Mouse (Mus musculus): ENCODE measurements at regions not wholly inside any gene's neighbourhood (a gene's known extent, or its start where the extent isn't known, plus 50 kb on each side); places are given as distances from the start of the nearest gene placed in this dataset.

DNA sequence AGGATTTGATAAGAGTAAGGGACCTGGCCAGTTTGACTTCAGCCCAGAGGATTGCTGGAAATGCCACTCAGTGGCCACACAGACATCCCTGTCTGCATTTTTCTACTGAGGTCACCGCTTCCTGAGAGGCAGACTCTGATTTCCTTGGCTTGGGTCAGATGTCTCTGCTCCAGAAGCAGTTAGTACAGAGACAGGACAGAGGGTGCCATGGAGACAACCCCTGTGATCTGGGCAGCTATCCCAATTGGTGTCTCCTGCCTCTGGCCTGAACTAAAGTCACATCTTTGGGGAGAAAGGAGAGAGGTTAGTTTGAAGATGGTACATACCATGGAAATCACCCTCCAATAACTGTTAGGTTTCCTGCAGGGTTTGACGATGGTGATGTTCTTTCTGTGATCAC, 165.2 kb upstream of the Adra1b start:
- Histone ChIP-seq H3K4me1 (replicated peaks; ENCODE audit: control insufficient read depth, insufficient read depth, low read length) (no peaks in the 10 kb centered on the region), H3K9ac (ENCODE audit: low read depth, low read length) (no peak overlapping the region), H3K27ac (ENCODE audit: low read depth, low read length) (no peak overlapping the region), H3K4me3 (ENCODE audit: low read depth, low read length) (no peak overlapping the region), H3K36me3 (ENCODE audit: control insufficient read depth, insufficient read depth, low read length) (no peaks in the 10 kb centered on the region), H3K9me3 (ENCODE audit: control insufficient read depth, low read length) (no peaks in the 10 kb centered on the region), H3K27me3 (ENCODE audit: control insufficient read depth, insufficient read depth, low read length) (no peaks in the 10 kb centered on the region), H3K4me2 (replicated peaks; ENCODE audit: low read depth, low read length) (no peak overlapping the region)
- ATAC-seq (ENCODE audit: low FRiP score), result no peak
- 92% methylated on average over 2 of the region's 2 CpGs for WGBS
- DNase-seq (ENCODE audit: low spot score), result no peak

DNA sequence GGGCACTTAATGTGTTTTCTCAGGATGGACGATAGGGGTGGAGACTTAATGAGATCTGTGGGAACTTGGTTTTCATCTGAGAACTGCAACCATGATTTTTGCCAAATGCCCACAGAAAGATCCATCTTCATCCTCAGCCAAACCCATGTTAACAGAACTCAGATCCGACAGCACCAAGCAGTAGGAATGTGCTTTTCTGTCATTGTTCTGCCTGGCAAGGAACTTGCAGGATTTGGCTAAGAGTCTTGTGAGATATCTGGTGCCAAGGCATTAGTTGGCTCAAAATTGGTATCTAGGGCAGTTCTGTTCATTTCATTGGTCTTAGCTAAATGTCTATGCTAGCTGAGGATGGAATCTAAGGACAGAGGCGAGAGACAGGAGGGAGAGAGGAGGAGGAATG, 182.7 kb upstream of the Adra1b start:
- 86% methylated on average over 3 of the region's 3 CpGs for WGBS
- H3K9me3 ChIP-seq (ENCODE audit: control insufficient read depth, low read length), result no peaks in the 10 kb centered on the region

DNA sequence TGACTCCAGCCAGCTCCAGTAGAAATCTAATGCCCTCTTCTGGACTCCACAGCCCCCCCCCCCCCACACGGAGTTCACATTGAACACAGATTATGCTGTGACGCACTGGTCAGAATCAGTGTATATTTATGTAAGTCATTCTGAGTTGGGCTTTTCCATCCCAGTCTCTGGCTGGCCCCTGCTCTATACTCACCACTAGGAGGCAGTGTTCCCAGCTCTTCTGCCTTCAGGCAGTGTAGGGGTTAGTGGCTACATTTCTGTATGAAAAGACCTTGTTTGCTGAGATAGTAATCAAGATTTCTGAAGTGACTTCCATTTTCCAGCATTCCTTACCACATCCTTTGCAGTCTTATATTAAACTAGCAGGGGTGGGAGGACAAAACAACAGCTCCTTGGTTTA, 185.9 kb upstream of the Adra1b start:
- H3K36me3 ChIP-seq (ENCODE audit: control insufficient read depth, insufficient read depth, low read length), result no peaks in the 10 kb centered on the region
- peak; percentile 11 for DNase-seq (ENCODE audit: low spot score)
- H3K4me2 ChIP-seq (replicated peaks; ENCODE audit: low read depth, low read length), result no peak overlapping the region
- H3K27me3 ChIP-seq (ENCODE audit: control insufficient read depth, insufficient read depth, low read length), result no peaks in the 10 kb centered on the region
- H3K27ac ChIP-seq (ENCODE audit: low read depth, low read length), result no peak overlapping the region
- no peaks in the 10 kb centered on the region for H3K4me1 ChIP-seq (replicated peaks; ENCODE audit: control insufficient read depth, insufficient read depth, low read length)
- H3K4me3 ChIP-seq (ENCODE audit: low read depth, low read length), result no peak overlapping the region
- WGBS, result 71% methylated on average over 2 of the region's 2 CpGs
- no peak for ATAC-seq (ENCODE audit: low FRiP score)
- H3K9me3 ChIP-seq (ENCODE audit: control insufficient read depth, low read length), result no peaks in the 10 kb centered on the region
- no peak overlapping the region for H3K9ac ChIP-seq (ENCODE audit: low read depth, low read length)

More for the DNA sequence above, 182.7 kb upstream of the Adra1b start:
- ATAC-seq (ENCODE audit: low FRiP score) (no peak), DNase-seq (ENCODE audit: low spot score) (no peak)
- Histone ChIP-seq H3K27me3 (ENCODE audit: control insufficient read depth, insufficient read depth, low read length) (no peaks in the 10 kb centered on the region), H3K9ac (ENCODE audit: low read depth, low read length) (no peak overlapping the region), H3K4me3 (ENCODE audit: low read depth, low read length) (no peak overlapping the region), H3K36me3 (ENCODE audit: control insufficient read depth, insufficient read depth, low read length) (no peaks in the 10 kb centered on the region), H3K4me2 (replicated peaks; ENCODE audit: low read depth, low read length) (no peak overlapping the region), H3K4me1 (replicated peaks; ENCODE audit: control insufficient read depth, insufficient read depth, low read length) (no peaks in the 10 kb centered on the region), H3K27ac (ENCODE audit: low read depth, low read length) (no peak overlapping the region)

DNA sequence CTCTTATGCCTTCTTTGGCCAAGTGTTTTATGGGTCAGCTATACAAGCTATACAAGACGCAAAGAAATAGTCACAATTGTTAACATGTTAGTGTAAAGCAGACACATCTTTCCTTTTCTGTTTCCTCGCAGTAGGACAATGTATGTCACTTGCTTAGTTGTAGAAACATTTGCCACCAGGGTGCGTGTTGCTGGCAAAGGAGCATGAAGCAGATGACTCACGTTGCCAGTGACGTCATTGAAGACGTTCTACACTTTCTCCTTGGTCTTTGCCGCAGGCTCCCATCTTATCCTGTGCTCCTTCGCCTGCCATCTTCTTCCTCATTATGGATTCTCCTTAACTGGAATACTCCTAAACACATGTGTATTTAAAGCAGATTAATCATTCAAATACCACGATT, 188.5 kb upstream of the Adra1b start:
- Histone ChIP-seq H3K9me3 (ENCODE audit: control insufficient read depth, low read length) (no peaks in the 10 kb centered on the region), H3K9ac (ENCODE audit: low read depth, low read length) (no peak overlapping the region), H3K4me3 (ENCODE audit: low read depth, low read length) (no peak overlapping the region), H3K36me3 (ENCODE audit: control insufficient read depth, insufficient read depth, low read length) (no peaks in the 10 kb centered on the region), H3K27ac (ENCODE audit: low read depth, low read length) (no peak overlapping the region), H3K27me3 (ENCODE audit: control insufficient read depth, insufficient read depth, low read length) (no peaks in the 10 kb centered on the region), H3K4me1 (replicated peaks; ENCODE audit: control insufficient read depth, insufficient read depth, low read length) (no peaks in the 10 kb centered on the region), H3K4me2 (replicated peaks; ENCODE audit: low read depth, low read length) (no peak overlapping the region)
- DNase-seq (ENCODE audit: low spot score) (no peak), ATAC-seq (ENCODE audit: low FRiP score) (no peak)
- 93% methylated on average over 9 of the region's 9 CpGs for WGBS

DNA sequence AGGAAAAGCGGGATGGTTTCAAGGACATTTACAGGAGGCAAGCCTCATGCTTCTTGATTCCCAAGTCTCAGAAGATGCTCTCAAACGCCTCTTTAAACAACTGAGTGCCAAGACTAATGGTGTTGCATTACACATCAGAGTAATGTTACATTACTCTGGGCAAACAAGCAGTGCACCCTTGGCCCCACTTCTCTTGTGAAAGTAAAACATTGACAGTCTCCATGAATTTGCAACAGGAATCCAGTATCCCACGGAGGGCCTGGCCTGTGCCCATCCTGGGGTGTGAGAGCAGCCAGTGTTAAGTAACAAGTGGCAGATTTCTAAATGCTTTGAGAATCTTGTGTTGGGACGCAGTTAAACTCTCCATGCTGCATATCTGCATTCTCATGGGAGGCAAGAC, 194.3 kb upstream of the Adra1b start:
- Histone ChIP-seq H3K36me3 (ENCODE audit: control insufficient read depth, insufficient read depth, low read length) (no peaks in the 10 kb centered on the region), H3K9ac (ENCODE audit: low read depth, low read length) (no peak overlapping the region), H3K27ac (ENCODE audit: low read depth, low read length) (no peak overlapping the region), H3K4me1 (replicated peaks; ENCODE audit: control insufficient read depth, insufficient read depth, low read length) (no peaks in the 10 kb centered on the region), H3K4me3 (ENCODE audit: low read depth, low read length) (no peak overlapping the region), H3K9me3 (ENCODE audit: control insufficient read depth, low read length) (no peaks in the 10 kb centered on the region), H3K27me3 (ENCODE audit: control insufficient read depth, insufficient read depth, low read length) (no peaks in the 10 kb centered on the region), H3K4me2 (replicated peaks; ENCODE audit: low read depth, low read length) (no peak overlapping the region)
- ATAC-seq (ENCODE audit: low FRiP score) (no peak), DNase-seq (ENCODE audit: low spot score) (no peak)
- WGBS, result 76% methylated on average over 4 of the region's 4 CpGs

DNA sequence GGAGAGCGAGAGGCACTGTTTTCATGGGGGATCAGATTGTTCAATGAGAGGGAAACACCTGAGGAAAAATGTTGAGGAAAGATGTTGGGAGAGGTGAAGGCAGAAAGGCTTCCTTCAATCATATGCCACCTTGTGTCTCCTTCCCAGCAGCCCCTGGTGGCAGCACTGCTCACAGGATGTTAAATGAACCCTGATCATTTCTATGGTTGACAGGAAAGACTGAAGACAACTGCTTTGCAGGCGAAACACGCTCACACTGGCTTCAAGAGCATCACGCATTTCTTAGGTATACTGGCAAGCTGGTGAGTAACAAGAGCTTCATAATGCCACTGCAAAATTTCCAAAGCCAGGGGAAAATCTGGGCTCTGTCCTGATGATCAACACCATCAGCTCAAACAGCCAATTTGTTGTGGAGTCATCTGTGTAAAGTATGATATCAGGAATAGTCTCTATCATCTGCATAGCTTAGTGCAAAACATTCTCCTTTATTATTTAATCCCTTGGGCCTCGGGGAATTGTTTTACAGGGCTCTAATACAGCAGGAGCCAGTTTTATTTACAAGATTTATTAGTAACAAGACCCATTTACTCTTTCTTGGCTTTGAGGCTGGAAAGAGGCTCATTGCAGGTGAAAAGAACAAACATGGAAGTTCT, 202.3 kb upstream of the Adra1b start:
- no peaks in the 10 kb centered on the region for H3K4me1 ChIP-seq (replicated peaks; ENCODE audit: control insufficient read depth, insufficient read depth, low read length)

DNA sequence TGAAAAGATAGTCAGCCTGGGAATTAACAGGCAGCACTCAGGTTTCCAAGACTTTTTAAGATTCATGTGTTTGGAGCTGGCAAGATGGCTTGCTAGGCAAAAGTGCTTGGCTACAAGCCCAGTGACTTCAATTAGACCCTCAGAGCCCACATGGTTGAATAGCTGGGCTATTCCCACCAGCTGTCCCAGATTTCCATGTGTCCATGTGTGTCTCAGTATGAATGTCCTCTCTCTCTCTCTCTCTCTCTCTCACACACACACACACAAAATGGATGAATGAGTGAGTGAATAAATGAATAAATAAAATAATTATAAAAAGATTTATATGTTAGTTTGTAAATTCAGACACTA, 202.8 kb upstream of the Adra1b start:
- Histone ChIP-seq H3K4me2 (replicated peaks; ENCODE audit: low read depth, low read length) (no peak overlapping the region), H3K9me3 (ENCODE audit: control insufficient read depth, low read length) (no peaks in the 10 kb centered on the region), H3K9ac (ENCODE audit: low read depth, low read length) (no peak overlapping the region), H3K27ac (ENCODE audit: low read depth, low read length) (no peak overlapping the region), H3K4me3 (ENCODE audit: low read depth, low read length) (no peak overlapping the region), H3K27me3 (ENCODE audit: control insufficient read depth, insufficient read depth, low read length) (no peaks in the 10 kb centered on the region), H3K4me1 (replicated peaks; ENCODE audit: control insufficient read depth, insufficient read depth, low read length) (no peaks in the 10 kb centered on the region), H3K36me3 (ENCODE audit: control insufficient read depth, insufficient read depth, low read length) (no peaks in the 10 kb centered on the region)
- DNase-seq (ENCODE audit: low spot score) (no peak), ATAC-seq (ENCODE audit: low FRiP score) (no peak)

More for the DNA sequence above, 202.3 kb upstream of the Adra1b start:
- no peak overlapping the region for H3K4me3 ChIP-seq (ENCODE audit: low read depth, low read length)
- no peaks in the 10 kb centered on the region for H3K9me3 ChIP-seq (ENCODE audit: control insufficient read depth, low read length)
- WGBS, result 82% methylated on average over 5 of the region's 5 CpGs
- H3K27me3 ChIP-seq (ENCODE audit: control insufficient read depth, insufficient read depth, low read length), result no peaks in the 10 kb centered on the region
- H3K9ac ChIP-seq (ENCODE audit: low read depth, low read length), result no peak overlapping the region
- no peak overlapping the region for H3K27ac ChIP-seq (ENCODE audit: low read depth, low read length)
- H3K36me3 ChIP-seq (ENCODE audit: control insufficient read depth, insufficient read depth, low read length), result no peaks in the 10 kb centered on the region
- no peak overlapping the region for H3K4me2 ChIP-seq (replicated peaks; ENCODE audit: low read depth, low read length)
- ATAC-seq (ENCODE audit: low FRiP score), result no peak
- DNase-seq (ENCODE audit: low spot score), result no peak

DNA sequence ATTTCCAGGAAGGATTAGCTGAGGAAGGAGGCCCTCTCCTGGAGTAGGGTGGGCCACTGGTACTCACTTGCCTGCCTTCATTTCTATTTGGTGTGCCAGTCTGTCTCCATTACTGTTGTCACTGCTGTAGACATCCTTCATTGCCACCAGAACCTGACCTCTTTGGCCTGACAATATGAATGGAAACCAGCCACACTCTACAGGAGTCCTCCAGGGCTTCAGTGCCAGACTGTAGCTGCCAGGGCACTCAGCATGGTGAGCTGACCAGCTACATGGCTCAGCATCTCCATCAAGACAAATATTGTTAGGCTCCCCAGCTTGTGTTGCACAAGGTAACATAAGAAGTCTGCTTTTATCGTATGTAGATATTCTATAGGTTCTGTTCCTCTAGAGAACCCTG, 205.2 kb upstream of the Adra1b start:
- no peak for DNase-seq (ENCODE audit: low spot score)
- H3K27me3 ChIP-seq (ENCODE audit: control insufficient read depth, insufficient read depth, low read length), result no peaks in the 10 kb centered on the region
- H3K9ac ChIP-seq (ENCODE audit: low read depth, low read length), result no peak overlapping the region
- no peaks in the 10 kb centered on the region for H3K36me3 ChIP-seq (ENCODE audit: control insufficient read depth, insufficient read depth, low read length)
- no peaks in the 10 kb centered on the region for H3K9me3 ChIP-seq (ENCODE audit: control insufficient read depth, low read length)
- no peak overlapping the region for H3K4me2 ChIP-seq (replicated peaks; ENCODE audit: low read depth, low read length)
- ATAC-seq (ENCODE audit: low FRiP score), result no peak
- H3K27ac ChIP-seq (ENCODE audit: low read depth, low read length), result no peak overlapping the region
- no peaks in the 10 kb centered on the region for H3K4me1 ChIP-seq (replicated peaks; ENCODE audit: control insufficient read depth, insufficient read depth, low read length)
- H3K4me3 ChIP-seq (ENCODE audit: low read depth, low read length), result no peak overlapping the region
- WGBS, result 85% methylated on average over 1 of the region's 1 CpGs

DNA sequence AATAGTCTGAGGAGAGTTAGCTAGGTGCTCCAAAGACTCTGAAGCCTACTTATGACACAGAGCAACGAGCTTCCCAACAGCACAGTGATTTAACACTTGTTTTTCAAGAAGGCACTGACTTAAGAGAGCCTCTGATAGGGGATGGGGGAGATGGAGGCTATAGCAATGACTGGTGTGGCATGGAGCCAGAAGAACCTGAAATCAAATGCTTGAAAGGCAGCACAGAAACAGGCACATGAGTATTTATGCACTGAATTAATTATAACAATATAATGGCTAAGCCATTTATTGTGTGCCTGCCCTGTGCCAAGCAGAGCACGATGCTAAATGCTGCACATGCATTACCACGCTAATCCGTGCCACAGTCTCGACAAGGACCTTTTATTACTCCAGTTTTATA, 210.5 kb upstream of the Adra1b start:
- Histone ChIP-seq H3K27me3 (ENCODE audit: control insufficient read depth, insufficient read depth, low read length) (no peaks in the 10 kb centered on the region), H3K9ac (ENCODE audit: low read depth, low read length) (no peak overlapping the region), H3K4me1 (replicated peaks; ENCODE audit: control insufficient read depth, insufficient read depth, low read length) (no peaks in the 10 kb centered on the region), H3K9me3 (ENCODE audit: control insufficient read depth, low read length) (no peaks in the 10 kb centered on the region), H3K4me3 (ENCODE audit: low read depth, low read length) (no peak overlapping the region), H3K4me2 (replicated peaks; ENCODE audit: low read depth, low read length) (no peak overlapping the region), H3K36me3 (ENCODE audit: control insufficient read depth, insufficient read depth, low read length) (no peaks in the 10 kb centered on the region), H3K27ac (ENCODE audit: low read depth, low read length) (no peak overlapping the region)
- no peak for ATAC-seq (ENCODE audit: low FRiP score)
- WGBS, result 79% methylated on average over 5 of the region's 5 CpGs
- no peak for DNase-seq (ENCODE audit: low spot score)
